Mouse (Mus musculus): ENCODE data around the gene Pphln1. TPM values are rescaled to one million over a fixed set of nuclear protein-coding genes. Genes with fewer than 3 reads are reported as not detected.

The Pphln1 gene
- total RNA-seq, 2 experiments from 2014 or later: 12.2 to 12.4 TPM

- no peak for DNase-seq (ENCODE audit: low spot score)
Observed at GRCm38 (mm10) chr15:93499866-93500265, 101.7 kb downstream of the Pphln1 start.

- no peak for DNase-seq (ENCODE audit: low spot score)
Observed at GRCm38 (mm10) chr15:93502703-93503102, 104.6 kb downstream of the Pphln1 start.

- no peak for DNase-seq (ENCODE audit: low spot score)
Observed at GRCm38 (mm10) chr15:93503201-93503745, 105.1 kb downstream of the Pphln1 start.

GRCm38 (mm10) chr15:93504808-93505207 is 106.7 kb downstream of the Pphln1 start:
- DNase-seq (ENCODE audit: low spot score): no peak

- no peak for DNase-seq (ENCODE audit: low spot score)
Observed at GRCm38 (mm10) chr15:93510690-93511336, 112.7 kb downstream of the Pphln1 start.

GRCm38 (mm10) chr15:93512437-93512836 is 114.3 kb downstream of the Pphln1 start:
- no peak for DNase-seq (ENCODE audit: low spot score)

- DNase-seq (ENCODE audit: low spot score): no peak
Observed at GRCm38 (mm10) chr15:93513939-93514341, 115.8 kb downstream of the Pphln1 start.

- DNase-seq (ENCODE audit: low spot score): no peak
Observed at GRCm38 (mm10) chr15:93515316-93515715, 117.2 kb downstream of the Pphln1 start.

- DNase-seq (ENCODE audit: low spot score): no peak
Observed at GRCm38 (mm10) chr15:93517022-93517565, 118.9 kb downstream of the Pphln1 start.

- DNase-seq (ENCODE audit: low spot score): peak; percentile 33
Observed at GRCm38 (mm10) chr15:93518143-93518902, 120.2 kb downstream of the Pphln1 start.

- DNase-seq (ENCODE audit: low spot score): peak; percentile 80
Observed at GRCm38 (mm10) chr15:93518941-93519835, 121.0 kb downstream of the Pphln1 start.

GRCm38 (mm10) chr15:93519836-93520826 is 122.0 kb downstream of the Pphln1 start:
- no peak for DNase-seq (ENCODE audit: low spot score)

GRCm38 (mm10) chr15:93521088-93521786 is 123.1 kb downstream of the Pphln1 start:
- DNase-seq (ENCODE audit: low spot score): no peak

GRCm38 (mm10) chr15:93521787-93522180 is 123.6 kb downstream of the Pphln1 start:
- DNase-seq (ENCODE audit: low spot score): no peak

GRCm38 (mm10) chr15:93525305-93525917 is 127.3 kb downstream of the Pphln1 start:
- DNase-seq (ENCODE audit: low spot score): no peak

GRCm38 (mm10) chr15:93529831-93530702 is 131.9 kb downstream of the Pphln1 start:
- no peak for DNase-seq (ENCODE audit: low spot score)

GRCm38 (mm10) chr15:93530703-93531032 is 132.5 kb downstream of the Pphln1 start:
- no peak for DNase-seq (ENCODE audit: low spot score)

GRCm38 (mm10) chr15:93536191-93536590 is 138.0 kb downstream of the Pphln1 start:
- DNase-seq (ENCODE audit: low spot score): no peak

All from gastrocnemius, adult 18-20 months (tissue).